In the genomic region with DNA sequence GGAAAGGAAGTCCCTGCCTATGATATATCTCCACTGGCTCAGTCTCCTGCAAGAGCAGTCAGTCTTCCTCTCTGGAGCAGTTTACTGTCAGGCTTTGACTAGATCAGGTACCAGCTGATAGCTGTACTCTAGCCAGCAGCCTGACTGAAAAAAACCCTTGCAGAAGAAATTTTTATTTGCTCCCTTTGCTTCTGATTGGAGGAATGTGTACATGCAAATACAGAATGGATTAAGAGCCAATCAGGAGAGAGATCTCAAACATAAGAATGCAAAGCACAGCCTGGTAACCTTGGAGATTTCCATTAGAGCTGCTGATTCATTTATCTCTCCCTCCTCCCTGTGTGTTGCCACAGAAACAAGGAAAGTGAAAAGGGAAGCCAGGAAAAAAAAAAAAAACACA, we compare ENCODE assay signal across 9 mouse cellular contexts.
DNase-seq lines count a peak whose midpoint lies in the region; ATAC-seq lines count a peak whose summit lies in the region.
"Had no signal": no experiment of that assay in that cellular context is flagged by ENCODE, and none has a peak within 500 bp of the region (broad histone marks: within the 10 kb centered on the region; RNA-seq: fewer than 3 reads in every experiment).

No protein-coding gene starts in this region.

- no peak overlapping the region for H3K4me2 ChIP-seq in lung, embryonic 16.5 days (ENCODE audit: low read depth, low read length)
- no peak overlapping the region for H3K4me2 ChIP-seq in neural tube, embryonic 12.5 days (replicated peaks)
- H3K4me2 ChIP-seq: stomach, embryonic 15.5 days had no signal

- no peaks in the 10 kb centered on the region for H3K36me3 ChIP-seq in lung, embryonic 16.5 days (ENCODE audit: control insufficient read depth, insufficient read depth, low read length)
- H3K36me3 ChIP-seq in neural tube, embryonic 12.5 days = no peaks in the 10 kb centered on the region
- H3K36me3 ChIP-seq: stomach, embryonic 15.5 days had no signal

- H3K27me3 ChIP-seq in lung, embryonic 16.5 days (ENCODE audit: control insufficient read depth, insufficient read depth, low read depth, low read length) = no peaks in the 10 kb centered on the region
- no peaks in the 10 kb centered on the region for H3K27me3 ChIP-seq in neural tube, embryonic 12.5 days (replicated peaks)
- H3K27me3 ChIP-seq: stomach, embryonic 15.5 days had no signal

- H3K9ac ChIP-seq in lung, embryonic 16.5 days (ENCODE audit: low read length) = no peak overlapping the region
- H3K9ac ChIP-seq in neural tube, embryonic 12.5 days = no peak overlapping the region
- H3K9ac ChIP-seq: stomach, embryonic 15.5 days had no signal

- DNase-seq in lung, postnatal 36 days = no peak
- peak; percentile 48 for DNase-seq in embryo, embryonic 11 days
- DNase-seq in layer of hippocampus, adult 11-12 months (ENCODE audit: low spot score) = peak; percentile 66
- no peak for DNase-seq in gastrocnemius, adult 18-20 months (ENCODE audit: low spot score)
- no peak for DNase-seq in kidney, postnatal 4 days
- no peak for DNase-seq in urinary bladder, postnatal 25 days (ENCODE audit: low spot score)

- no peaks in the 10 kb centered on the region for H3K9me3 ChIP-seq in lung, embryonic 16.5 days (ENCODE audit: control insufficient read depth, low read length)
- H3K9me3 ChIP-seq in neural tube, embryonic 12.5 days = no peaks in the 10 kb centered on the region
- H3K9me3 ChIP-seq: stomach, embryonic 15.5 days had no signal

- peak; percentile 73 for ATAC-seq in lung, embryonic 16.5 days (ENCODE audit: low read depth)
- ATAC-seq in neural tube, embryonic 12.5 days (ENCODE audit: low FRiP score, low read depth) = peak; percentile 98

- H3K4me1 ChIP-seq in lung, embryonic 16.5 days (replicated peaks; ENCODE audit: control insufficient read depth, insufficient read depth, low read length) = no peaks in the 10 kb centered on the region
- no peaks in the 10 kb centered on the region for H3K4me1 ChIP-seq in neural tube, embryonic 12.5 days
- H3K4me1 ChIP-seq: stomach, embryonic 15.5 days had no signal

- no peak overlapping the region for H3K4me3 ChIP-seq in lung, embryonic 16.5 days (ENCODE audit: low read length)
- H3K4me3 ChIP-seq in neural tube, embryonic 12.5 days = no peak overlapping the region
- H3K4me3 ChIP-seq: stomach, embryonic 15.5 days had no signal

- H3K27ac ChIP-seq in lung, embryonic 16.5 days (ENCODE audit: low read length) = no peak overlapping the region
- H3K27ac ChIP-seq in neural tube, embryonic 12.5 days = no peak overlapping the region
- H3K27ac ChIP-seq: stomach, embryonic 15.5 days had no signal

Comparison
In these comparisons a context has a peak if more than half of its experiments do, and no peak if none do; other contexts are left out.
1. DNase-seq: peak in embryo, embryonic 11 days (single experiment) and layer of hippocampus, adult 11-12 months (single experiment); none in lung, postnatal 36 days (single experiment), gastrocnemius, adult 18-20 months (single experiment), kidney, postnatal 4 days (0 of 2) and urinary bladder, postnatal 25 days (single experiment).